Mouse (Mus musculus) CH12.LX (cell line): ENCODE results near the gene Gm16223.

Experiments
- CTCF ChIP-seq, 2 experiments: IDR thresholded peaks in 1 of 2; conservative IDR thresholded peaks in 1 of 2; 2 replicates each; pipeline ENCODE4 v1.5.1; 2011 to 2012; ENCODE audit warnings: low read depth in 2 of 2, low read length in 2 of 2, improper control_type of control experiment in 1 of 2, inconsistent platforms in 1 of 2, mild to moderate bottlenecking in 1 of 2, moderate library complexity in 1 of 2
- EP300 ChIP-seq: IDR thresholded peaks from 2 replicates; pipeline ENCODE4 v1.6.1; 2011; ENCODE audit warnings: low read length, improper control_type of control experiment
- HCFC1 ChIP-seq: IDR thresholded peaks from 2 replicates; pipeline ENCODE4 v1.6.1; 2012; ENCODE audit warnings: low read depth, mild to moderate bottlenecking, inconsistent platforms, low read length, improper control_type of control experiment
- POLR2A ChIP-seq: IDR thresholded peaks from 2 replicates; pipeline ENCODE4 v1.6.1; 2011; ENCODE audit warnings: low read depth, mild to moderate bottlenecking, improper control_type of control experiment, low read length
- SIN3A ChIP-seq: IDR thresholded peaks from 2 replicates; pipeline ENCODE4 v1.6.1; 2012; ENCODE audit warnings: low read length, improper control_type of control experiment, inconsistent platforms
- TBP ChIP-seq: conservative IDR thresholded peaks from 2 replicates; pipeline ENCODE4 v1.6.1; 2011; ENCODE audit warnings: low read depth, low read length, improper control_type of control experiment
- USF1 ChIP-seq: IDR thresholded peaks from 2 replicates; pipeline ENCODE4 v1.6.1; 2014; ENCODE audit warnings: low read depth, mild to moderate bottlenecking, inconsistent platforms, low read length, improper control_type of control experiment

- TF ChIP-seq CTCF (conservative IDR thresholded peaks at IDR 0.05 in 1 of 2, IDR thresholded peaks at IDR 0.05 in 1 of 2; ENCODE audit: low read depth in 2 of 2, low read length in 2 of 2): no peak
- no peak for TF ChIP-seq EP300
- TF ChIP-seq USF1: no peak
- TF ChIP-seq POLR2A: no peak
- no peak for TF ChIP-seq TBP
- TF ChIP-seq HCFC1: no peak
- TF ChIP-seq SIN3A: no peak
Measured at GRCm38 (mm10) chr5:42228631-42229030, 160.9 kb downstream of the Gm16223 start.
